23 mouse cellular contexts compared by ENCODE assay signal in genomic region chr3:69907564-69907963, GRCm38 (mm10). TPM values are rescaled to one million over a fixed set of nuclear protein-coding genes. Genes with fewer than 3 reads are reported as not detected.
DNase-seq lines count a peak whose midpoint lies in the region; ATAC-seq and TF ChIP-seq lines count a peak whose summit lies in the region.
"Had no signal": no experiment of that assay in that cellular context is flagged by ENCODE, and none has a peak within 500 bp of the region (broad histone marks: within the 10 kb centered on the region; RNA-seq: fewer than 3 reads in every experiment).

No protein-coding gene starts in this region.

- 47% methylated on average over 6 of the region's 6 CpGs for WGBS in forebrain, embryonic 13.5 days
- 62% methylated on average over 6 of the region's 6 CpGs for WGBS in forebrain, embryonic 11.5 days
- 47% methylated on average over 6 of the region's 6 CpGs for WGBS in midbrain, embryonic 15.5 days
- WGBS in midbrain, embryonic 10.5 days, result 60% methylated on average over 6 of the region's 6 CpGs
- WGBS in forebrain, embryonic 15.5 days, result 38% methylated on average over 6 of the region's 6 CpGs
- WGBS in midbrain, postnatal 0 days, result 56% methylated on average over 6 of the region's 6 CpGs

- H3K9ac ChIP-seq in forebrain, embryonic 13.5 days, result no peak overlapping the region
- H3K9ac ChIP-seq in forebrain, embryonic 11.5 days (ENCODE audit: low read length), result no peak overlapping the region
- no peak overlapping the region for H3K9ac ChIP-seq in midbrain, embryonic 15.5 days
- no peak overlapping the region for H3K9ac ChIP-seq in forebrain, embryonic 15.5 days (replicated peaks)
- no peak overlapping the region for H3K9ac ChIP-seq in midbrain, postnatal 0 days (replicated peaks; ENCODE audit: low read length, poor library complexity, severe bottlenecking)
- H3K9ac ChIP-seq: heart, embryonic 12.5 days; liver, embryonic 12.5 days; lung, embryonic 15.5 days had no signal

- ATAC-seq in forebrain, embryonic 13.5 days, result peak; percentile 43
- ATAC-seq in forebrain, embryonic 11.5 days (replicated peaks; ENCODE audit: low FRiP score), result no peak; the same call in 1 of the 2 replicates
- ATAC-seq in midbrain, embryonic 15.5 days (replicated peaks), result peak; percentile 47; the same call in 1 of the 2 replicates
- peak; percentile 51; the same call in 1 of the 2 replicates for ATAC-seq in forebrain, embryonic 15.5 days (replicated peaks)
- ATAC-seq in midbrain, postnatal 0 days (ENCODE audit: low FRiP score), result peak; percentile 62; the same call in 1 of the 2 replicates
- ATAC-seq: liver, embryonic 12.5 days had no signal

- no peak overlapping the region for H3K4me3 ChIP-seq in forebrain, embryonic 13.5 days
- no peak overlapping the region for H3K4me3 ChIP-seq in forebrain, embryonic 11.5 days (ENCODE audit: low read depth, low read length)
- H3K4me3 ChIP-seq in midbrain, embryonic 15.5 days, result no peak overlapping the region
- H3K4me3 ChIP-seq in midbrain, embryonic 10.5 days, result no peak overlapping the region
- no peak overlapping the region for H3K4me3 ChIP-seq in forebrain, embryonic 15.5 days
- H3K4me3 ChIP-seq in midbrain, postnatal 0 days (ENCODE audit: low read depth, low read length), result no peak overlapping the region
- H3K4me3 ChIP-seq: gastrocnemius, adult 2 months; heart, embryonic 12.5 days; left cerebral cortex, adult 2 months; liver, embryonic 12.5 days; lung, embryonic 15.5 days had no signal

- H3K4me2 ChIP-seq in forebrain, embryonic 13.5 days, result no peak overlapping the region
- no peak overlapping the region for H3K4me2 ChIP-seq in forebrain, embryonic 11.5 days (ENCODE audit: low read depth, low read length, severe bottlenecking)
- H3K4me2 ChIP-seq in midbrain, embryonic 15.5 days, result no peak overlapping the region
- H3K4me2 ChIP-seq in forebrain, embryonic 15.5 days (replicated peaks), result no peak overlapping the region
- no peak overlapping the region for H3K4me2 ChIP-seq in midbrain, postnatal 0 days (ENCODE audit: low read depth, low read length, poor library complexity, severe bottlenecking)
- H3K4me2 ChIP-seq: heart, embryonic 12.5 days; liver, embryonic 12.5 days; lung, embryonic 15.5 days had no signal

- H3K27ac ChIP-seq in forebrain, embryonic 13.5 days, result no peak overlapping the region
- no peak overlapping the region for H3K27ac ChIP-seq in forebrain, embryonic 11.5 days (ENCODE audit: low read depth, low read length)
- H3K27ac ChIP-seq in midbrain, embryonic 15.5 days, result no peak overlapping the region
- no peak overlapping the region for H3K27ac ChIP-seq in midbrain, embryonic 10.5 days (replicated peaks)
- no peak overlapping the region for H3K27ac ChIP-seq in forebrain, embryonic 15.5 days (replicated peaks)
- no peak overlapping the region for H3K27ac ChIP-seq in midbrain, postnatal 0 days (ENCODE audit: low read depth, low read length)
- H3K27ac ChIP-seq: gastrocnemius, adult 2 months; left cerebral cortex, adult 2 months; liver, embryonic 12.5 days; lung, embryonic 15.5 days had no signal

- no peaks in the 10 kb centered on the region for H3K9me3 ChIP-seq in forebrain, embryonic 13.5 days (replicated peaks)
- no peaks in the 10 kb centered on the region for H3K9me3 ChIP-seq in forebrain, embryonic 11.5 days (ENCODE audit: control insufficient read depth, low read length)
- H3K9me3 ChIP-seq in midbrain, embryonic 15.5 days, result no peaks in the 10 kb centered on the region
- H3K9me3 ChIP-seq in midbrain, embryonic 10.5 days (replicated peaks), result no peaks in the 10 kb centered on the region
- H3K9me3 ChIP-seq in forebrain, embryonic 15.5 days, result no peaks in the 10 kb centered on the region
- H3K9me3 ChIP-seq in midbrain, postnatal 0 days (ENCODE audit: low read length), result no peaks in the 10 kb centered on the region
- H3K9me3 ChIP-seq: heart, embryonic 12.5 days; liver, embryonic 12.5 days; lung, embryonic 15.5 days had no signal

- DNase-seq in forebrain, embryonic 11.5 days (ENCODE audit: low spot score), result no peak
- DNase-seq in midbrain, embryonic 10.5 days (ENCODE audit: low spot score), result no peak
- DNase-seq in midbrain, postnatal 0 days (ENCODE audit: low spot score), result peak; percentile 22
- no peak for DNase-seq in heart, postnatal 36 days
- DNase-seq in layer of hippocampus, postnatal 14 days (ENCODE audit: low spot score in 2 of 2), result no peak
- DNase-seq: adrenal gland, adult 8-10 months; B cell, adult 2 months; cerebellum, postnatal 25 days; gastrocnemius, adult 2 months; heart, postnatal 14 days; kidney, adult 8-10 months; kidney, postnatal 14 days; lung, postnatal 4 days; thymus, postnatal 14 days had no signal

- H3K27me3 ChIP-seq in forebrain, embryonic 13.5 days, result no peaks in the 10 kb centered on the region
- H3K27me3 ChIP-seq in forebrain, embryonic 11.5 days (ENCODE audit: control insufficient read depth, insufficient read depth, low read length), result no peaks in the 10 kb centered on the region
- H3K27me3 ChIP-seq in midbrain, embryonic 15.5 days (replicated peaks), result no peaks in the 10 kb centered on the region
- H3K27me3 ChIP-seq in midbrain, embryonic 10.5 days (ENCODE audit: low read depth, poor library complexity, severe bottlenecking), result no peaks in the 10 kb centered on the region
- no peaks in the 10 kb centered on the region for H3K27me3 ChIP-seq in forebrain, embryonic 15.5 days
- no peaks in the 10 kb centered on the region for H3K27me3 ChIP-seq in midbrain, postnatal 0 days (ENCODE audit: insufficient read depth, low read length)
- H3K27me3 ChIP-seq: heart, embryonic 12.5 days; liver, embryonic 12.5 days; lung, embryonic 15.5 days had no signal

- no peaks in the 10 kb centered on the region for H3K4me1 ChIP-seq in forebrain, embryonic 13.5 days
- H3K4me1 ChIP-seq in forebrain, embryonic 11.5 days (replicated peaks; ENCODE audit: control insufficient read depth, insufficient read depth, low read length), result no peaks in the 10 kb centered on the region
- H3K4me1 ChIP-seq in midbrain, embryonic 15.5 days, result no peaks in the 10 kb centered on the region
- H3K4me1 ChIP-seq in midbrain, embryonic 10.5 days, result peaks cover under 1% of the 10 kb centered on the region; the same call in 1 of the 2 replicates
- H3K4me1 ChIP-seq in forebrain, embryonic 15.5 days, result no peaks in the 10 kb centered on the region
- no peaks in the 10 kb centered on the region for H3K4me1 ChIP-seq in midbrain, postnatal 0 days (ENCODE audit: insufficient read depth, low read length)
- H3K4me1 ChIP-seq: heart, embryonic 12.5 days; liver, embryonic 12.5 days had no signal

- TF ChIP-seq CTCF in midbrain, postnatal 0 days (IDR thresholded peaks at IDR 0.05), result no peak

- H3K36me3 ChIP-seq in forebrain, embryonic 13.5 days (ENCODE audit: poor library complexity, severe bottlenecking), result no peaks in the 10 kb centered on the region
- H3K36me3 ChIP-seq in forebrain, embryonic 11.5 days (ENCODE audit: control insufficient read depth, insufficient read depth, low read length), result no peaks in the 10 kb centered on the region
- no peaks in the 10 kb centered on the region for H3K36me3 ChIP-seq in midbrain, embryonic 15.5 days (replicated peaks)
- H3K36me3 ChIP-seq in midbrain, embryonic 10.5 days, result no peaks in the 10 kb centered on the region
- no peaks in the 10 kb centered on the region for H3K36me3 ChIP-seq in forebrain, embryonic 15.5 days
- H3K36me3 ChIP-seq in midbrain, postnatal 0 days (ENCODE audit: insufficient read depth, low read length), result no peaks in the 10 kb centered on the region
- H3K36me3 ChIP-seq: heart, embryonic 12.5 days; liver, embryonic 12.5 days; lung, embryonic 15.5 days had no signal

- intact Hi-C loops in heart, postnatal 36 days (cut with DNase I), result loop anchor here (5.0 kb wide), 1 partner anchor 670 kb away; no protein-coding TSS in a partner anchor

RNA-seq across cellular contexts. Expression of gene Sptssb, which starts 47.8 kb away (rescaled TPM):
- polyA plus RNA-seq in forebrain, embryonic 13.5 days (2015; fragmentation: Nextera tagmentation; extraction: Ambion mirVana), result not detected in 2 replicates
- polyA plus RNA-seq in forebrain, embryonic 11.5 days (2014; fragmentation: Nextera tagmentation; extraction: Ambion mirVana), result 0.23 TPM in 1 of 2 replicates, not detected in the other
- 0.45 and 0.59 TPM in 2 replicates for polyA plus RNA-seq in midbrain, embryonic 15.5 days (2015; fragmentation: Nextera tagmentation; extraction: Ambion mirVana)
- 0.10 and 0.15 TPM in 2 replicates for polyA plus RNA-seq in midbrain, embryonic 10.5 days (2016; fragmentation: Nextera tagmentation; extraction: Ambion mirVana)
- polyA plus RNA-seq in forebrain, embryonic 15.5 days (2015; fragmentation: Nextera tagmentation; extraction: Ambion mirVana), result 0.13 and 0.29 TPM in 2 replicates
- 1.3 and 3.2 TPM in 2 replicates for total RNA-seq in midbrain, postnatal 0 days (2014; rRNA removed)
- 1.3 and 1.6 TPM in 2 replicates for polyA plus RNA-seq in midbrain, postnatal 0 days (2015; fragmentation: Nextera tagmentation; extraction: Ambion mirVana)
- total RNA-seq in heart, postnatal 36 days (2021), result not detected
- 1 to 10 TPM; 2.4 to 2.9 TPM for total RNA-seq in layer of hippocampus, postnatal 14 days (2021)
- total RNA-seq: adrenal gland, adult 8-10 months; gastrocnemius, adult 2 months; heart, postnatal 14 days had no signal
- polyA plus RNA-seq: gonadal fat pad, adult 2 months; testis, adult 2 months had no signal
